Mouse (Mus musculus): ENCODE data around the gene Bcat2.
A peak's percentile ranks its signal among the peaks of the same experiment; 100 is the strongest.

Bcat2 gene

GRCm38 (mm10) chr7:45627261-45627660 is 57.3 kb downstream of the Bcat2 start, which contains the start of gene Rasip1:
Gene Rasip1 (plus strand): TSS chr7:45627488.
- peak; percentile 52 to 55 for DNase-seq

GRCm38 (mm10) chr7:45628364-45629294 is 58.7 kb downstream of the Bcat2 start:
- peak; percentile 78 to 89 for DNase-seq

DNA sequence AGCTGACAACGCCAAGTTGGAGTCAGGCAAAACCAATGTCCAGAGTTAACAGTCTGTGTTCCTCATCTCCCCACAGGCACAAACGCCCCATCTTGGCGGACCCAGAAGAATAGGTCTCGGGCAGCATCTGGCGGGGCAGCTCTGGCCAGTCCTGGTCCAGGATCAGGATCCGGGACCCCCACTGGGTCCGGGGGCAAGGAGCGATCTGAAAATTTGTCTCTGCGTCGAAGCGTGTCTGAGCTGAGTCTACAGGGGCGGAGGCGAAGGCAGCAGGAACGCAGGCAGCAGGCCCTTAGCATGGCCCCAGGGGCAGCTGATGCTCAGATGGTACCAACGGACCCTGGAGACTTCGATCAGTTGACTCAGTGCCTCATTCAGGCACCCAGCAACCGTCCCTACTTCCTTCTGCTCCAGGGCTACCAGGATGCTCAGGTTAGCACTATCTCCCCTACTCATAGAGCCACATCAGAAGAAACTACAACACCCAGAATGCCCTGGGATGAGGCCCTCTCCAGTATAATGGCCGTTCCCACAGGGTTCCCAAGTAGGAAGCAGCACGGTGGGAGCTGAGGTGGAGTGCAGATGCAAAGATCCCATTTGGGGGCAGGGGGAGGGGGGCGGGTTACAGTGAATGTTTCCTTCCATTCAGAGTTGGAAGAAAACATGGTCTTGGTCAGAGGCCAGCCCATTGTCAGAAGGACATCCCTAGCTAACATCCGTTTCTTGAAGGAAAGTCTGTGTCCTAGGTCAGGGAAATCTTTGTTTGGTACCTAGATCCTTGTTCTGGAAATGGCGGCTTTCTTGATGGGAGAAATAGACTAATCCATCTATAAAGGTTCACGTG is 60.3 kb downstream of the Bcat2 start:
- DNase-seq, result no peak

- no peak for DNase-seq
Observed at GRCm38 (mm10) chr7:45632499-45632898, 62.5 kb downstream of the Bcat2 start.

DNA sequence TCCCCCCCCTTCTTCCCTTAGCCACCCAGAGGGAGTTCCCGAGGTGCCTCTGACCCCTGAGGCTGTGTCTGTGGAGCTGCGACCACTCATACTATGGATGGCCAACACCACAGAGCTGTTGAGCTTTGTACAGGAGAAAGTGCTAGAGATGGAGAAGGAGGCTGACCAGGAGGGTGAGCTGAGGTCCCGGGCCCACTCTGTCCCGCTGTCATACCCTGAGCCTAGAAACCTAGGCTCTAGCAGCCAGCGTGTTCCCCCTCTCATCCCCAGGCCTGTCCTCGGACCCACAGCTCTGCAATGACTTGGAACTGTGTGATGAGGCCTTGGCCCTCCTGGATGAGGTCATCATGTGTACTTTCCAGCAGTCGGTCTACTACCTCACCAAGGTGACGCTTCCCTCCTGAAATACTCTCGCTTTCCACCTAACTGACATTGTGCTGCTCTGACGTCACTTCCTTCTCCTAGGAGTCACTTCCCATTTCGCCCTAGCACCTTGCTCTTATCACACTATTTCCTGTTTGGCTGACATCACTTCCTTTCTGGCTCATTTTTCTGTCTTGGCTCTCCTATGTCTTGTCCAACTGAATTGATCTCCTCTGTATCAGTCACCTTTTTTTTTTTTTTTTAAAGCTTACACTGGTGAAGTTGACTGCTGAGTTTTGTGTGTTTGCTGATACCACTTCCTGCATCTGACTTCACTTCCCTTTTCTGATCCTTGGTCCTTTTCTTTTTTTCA is 65.2 kb downstream of the Bcat2 start:
- DNase-seq, result peak in 1 of 2 experiments; percentile 53

DNA sequence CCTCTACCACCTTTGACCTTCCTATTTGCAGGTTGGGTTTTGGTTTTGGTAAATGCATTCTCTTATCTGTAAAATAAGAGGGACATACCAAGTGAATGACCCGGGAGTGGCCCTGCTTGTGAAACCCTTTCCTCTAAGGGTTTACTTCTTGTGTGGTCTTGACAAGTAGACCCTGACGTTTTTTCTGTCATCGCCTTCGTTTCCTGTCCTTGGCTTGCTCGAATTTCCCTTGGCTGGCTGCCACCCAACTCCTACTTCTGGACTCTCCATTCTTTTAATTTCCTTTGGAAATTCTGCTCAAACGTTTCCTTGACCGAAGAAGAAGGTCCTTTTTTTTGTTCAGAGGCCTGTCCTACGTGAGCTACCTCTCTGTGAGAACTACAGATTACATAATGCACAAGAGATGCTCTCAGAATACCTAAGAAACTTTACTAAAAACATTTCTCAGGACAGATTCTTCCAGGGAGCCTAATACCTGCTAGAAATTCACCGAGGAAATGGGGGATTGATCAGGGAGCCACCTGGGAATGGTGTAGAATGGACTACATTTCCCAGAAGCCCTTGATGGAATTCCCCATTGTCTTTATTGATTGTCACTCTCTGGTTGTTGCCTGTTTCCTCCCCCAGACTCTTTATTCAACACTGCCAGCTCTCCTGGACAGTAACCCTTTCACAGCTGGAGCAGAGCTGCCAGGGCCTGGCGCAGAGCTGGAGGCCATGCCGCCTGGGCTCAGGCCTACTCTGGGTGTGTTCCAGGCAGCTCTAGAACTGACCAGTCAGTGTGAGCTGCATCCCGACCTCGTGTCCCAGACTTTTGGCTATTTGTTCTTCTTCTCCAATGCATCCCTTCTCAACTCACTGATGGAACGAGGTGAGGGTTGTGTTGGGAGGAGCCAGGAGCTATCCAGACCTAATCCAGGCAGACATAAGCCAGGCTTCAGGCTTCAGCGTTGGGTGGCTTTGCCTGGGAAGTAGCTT is 66.0 kb downstream of the Bcat2 start:
- no peak for DNase-seq

DNA sequence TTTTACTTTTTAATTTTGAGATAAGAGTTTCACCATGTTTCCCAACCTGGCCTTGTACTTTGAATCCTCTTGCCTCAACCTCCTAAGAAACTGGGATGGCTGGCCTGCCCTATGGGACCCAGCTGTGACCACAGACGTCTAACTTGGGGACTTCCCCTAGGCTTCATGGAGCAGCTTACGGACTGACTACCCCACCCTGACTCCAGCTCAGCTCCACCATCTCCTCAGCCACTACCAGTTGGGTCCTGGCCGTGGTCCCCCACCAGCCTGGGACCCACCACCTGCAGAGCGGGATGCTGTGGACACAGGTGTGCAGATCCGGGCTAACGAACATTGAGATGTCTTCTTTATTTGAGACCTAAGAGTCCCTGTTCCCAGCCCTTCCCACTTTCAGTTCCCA is 67.8 kb downstream of the Bcat2 start:
- no peak for DNase-seq

- peak; percentile 92 for DNase-seq
Observed at GRCm38 (mm10) chr7:45638623-45639401, 68.9 kb downstream of the Bcat2 start.
